Mouse (Mus musculus): Measurements from ENCODE around the gene Usp47.

Gene Usp47

GRCm38 (mm10) chr7:112149113-112149512 is 125.8 kb downstream of the Usp47 start:
- DNase-seq (ENCODE audit: low read depth, low spot score), result no peak

GRCm38 (mm10) chr7:112154445-112154844 is 131.1 kb downstream of the Usp47 start:
- no peak for DNase-seq (ENCODE audit: low read depth, low spot score)

GRCm38 (mm10) chr7:112155194-112155593 is 131.9 kb downstream of the Usp47 start:
- no peak for DNase-seq (ENCODE audit: low read depth, low spot score)

GRCm38 (mm10) chr7:112157584-112158315 is 134.4 kb downstream of the Usp47 start:
- no peak for DNase-seq (ENCODE audit: low read depth, low spot score)

- DNase-seq (ENCODE audit: low read depth, low spot score), result no peak
Observed at GRCm38 (mm10) chr7:112158316-112158741, 135.0 kb downstream of the Usp47 start.

- DNase-seq (ENCODE audit: low read depth, low spot score), result no peak
Observed at GRCm38 (mm10) chr7:112158942-112159341, 135.6 kb downstream of the Usp47 start, which contains the start of gene Dkk3. TSS of gene Dkk3 (minus strand) at chr7:112159057.

GRCm38 (mm10) chr7:112159835-112160234 is 136.5 kb downstream of the Usp47 start:
- DNase-seq (ENCODE audit: low read depth, low spot score), result no peak

Data from retina, adult 2 months (tissue).